Mouse (Mus musculus) lung, postnatal 0 days (tissue): ENCODE results near the gene Itk. TPM values are rescaled to one million over a fixed set of nuclear protein-coding genes. Genes with fewer than 3 reads are reported as not detected.

ENCODE experiments used
- ATAC-seq: fragments of 200-750 bp; cut with Nextera tagmentation; 2 replicates; pipeline ENCODE4 v1.8.0; 2017; ENCODE audit warnings: moderate library complexity
- DNase-seq: peaks from one replicate; pipeline ENCODE4 v3.0.0-alpha.2; 2016; ENCODE audit warnings: low spot score
- H3K27ac ChIP-seq: fragments of 300-500 bp; sonication (generic); 2 replicates; pipeline ENCODE4 v1.5.1; 2014; ENCODE audit warnings: antibody characterized with exemption, mild to moderate bottlenecking, low read length, mixed read lengths
- H3K27me3 ChIP-seq: fragments of 300-500 bp; sonication (generic); replicated peaks from 2 replicates; pipeline ENCODE4 v1.6.1; 2014; ENCODE audit warnings: low read length, mixed read lengths; ENCODE audit not compliant: insufficient read depth
- H3K36me3 ChIP-seq: fragments of 300-500 bp; sonication (generic); 2 replicates; pipeline ENCODE4 v1.6.1; 2014; ENCODE audit warnings: low read length, mixed read lengths; ENCODE audit not compliant: insufficient read depth
- H3K4me1 ChIP-seq: fragments of 300-500 bp; sonication (generic); 2 replicates; pipeline ENCODE4 v1.6.1; 2014; ENCODE audit warnings: antibody characterized with exemption, low read depth, low read length, mixed read lengths; ENCODE audit not compliant: insufficient read depth
- H3K4me2 ChIP-seq: fragments of 300-500 bp; sonication (generic); replicated peaks from 2 replicates; pipeline ENCODE4 v1.6.1; 2014; ENCODE audit warnings: low read depth, mild to moderate bottlenecking, low read length, moderate library complexity, mixed read lengths
- H3K4me3 ChIP-seq: fragments of 300-500 bp; sonication (generic); 2 replicates; pipeline ENCODE4 v1.5.1; 2014; ENCODE audit warnings: low read depth, low read length
- H3K9ac ChIP-seq: fragments of 300-500 bp; sonication (generic); replicated peaks from 2 replicates; pipeline ENCODE4 v1.6.1; 2014; ENCODE audit warnings: low read depth, mild to moderate bottlenecking
- H3K9me3 ChIP-seq: fragments of 300-500 bp; sonication (generic); 2 replicates; pipeline ENCODE4 v1.6.1; 2016; ENCODE audit warnings: low read length, mixed read lengths
- CTCF ChIP-seq: IDR thresholded peaks from 2 replicates; pipeline ENCODE4 v1.5.1; 2016; ENCODE audit warnings: antibody characterized with exemption, mild to moderate bottlenecking
- EP300 ChIP-seq: IDR thresholded peaks from 2 replicates; pipeline ENCODE4 v1.6.1; 2016; ENCODE audit warnings: antibody characterized with exemption, mild to moderate bottlenecking, control low read depth
- WGBS: fragments of 180-500 bp; shearing (Covaris S2); extraction: QIAGEN DNeasy Blood & Tissue Kit; methylation state at CpG from one replicate; pipeline ENCODE4 v1.1.7; 2014; 5-methylcytosine and 5-hydroxymethylcytosine counted together
- polyA plus RNA-seq: library from polyadenylated mRNA; unstranded; fragments of >200 nt; fragmentation: Nextera tagmentation; extraction: Ambion mirVana; gene quantifications from 2 replicates; pipeline ENCODE4 v1.2.1, GENCODE M21; 2015

Gene Itk
- polyA plus RNA-seq, 1 experiment from 2014 or later = 0.13 TPM

DNA sequence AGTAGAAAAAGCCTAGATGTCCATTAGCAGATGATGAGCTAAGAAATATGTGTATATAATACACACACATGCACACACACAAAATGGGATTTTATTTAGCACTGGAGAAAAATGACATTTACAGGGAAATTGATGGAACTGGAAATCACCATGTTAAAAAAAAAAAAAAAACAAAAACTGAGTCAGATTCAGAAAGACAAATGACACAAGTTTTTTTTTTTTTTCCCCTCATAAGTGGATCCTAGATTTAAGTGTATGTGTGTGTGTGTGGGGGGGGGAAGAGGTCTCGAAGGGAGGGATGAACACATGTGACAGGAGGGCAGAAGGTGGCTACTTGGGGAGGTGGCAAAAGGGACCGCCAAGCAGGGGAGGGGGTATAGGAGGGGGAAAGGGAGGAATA, 5.8 kb upstream of the Itk start:
- Histone ChIP-seq H3K4me3 (no peak overlapping the region), H3K4me2 (no peak overlapping the region), H3K4me1 (no peaks in the 10 kb centered on the region), H3K36me3 (no peaks in the 10 kb centered on the region), H3K27me3 (no peaks in the 10 kb centered on the region), H3K27ac (no peak overlapping the region), H3K9ac (no peak overlapping the region), H3K9me3 (no peaks in the 10 kb centered on the region)
- ATAC-seq = no peak
- DNase-seq = no peak
- WGBS = 71% methylated on average over 2 of the region's 2 CpGs
- TF ChIP-seq CTCF (no peak), EP300 (no peak)

GRCm38 (mm10) chr11:46393413-46393812, 4.1 kb upstream of the Itk start:
- Histone ChIP-seq H3K36me3 (no peaks in the 10 kb centered on the region), H3K27ac (no peak overlapping the region), H3K27me3 (no peaks in the 10 kb centered on the region), H3K4me3 (no peak overlapping the region), H3K4me1 (no peaks in the 10 kb centered on the region), H3K4me2 (no peak overlapping the region), H3K9ac (no peak overlapping the region), H3K9me3 (no peaks in the 10 kb centered on the region)
- 66% methylated on average over 4 of the region's 4 CpGs for WGBS
- TF ChIP-seq CTCF (no peak), EP300 (no peak)
- ATAC-seq (no peak), DNase-seq (no peak)

DNA sequence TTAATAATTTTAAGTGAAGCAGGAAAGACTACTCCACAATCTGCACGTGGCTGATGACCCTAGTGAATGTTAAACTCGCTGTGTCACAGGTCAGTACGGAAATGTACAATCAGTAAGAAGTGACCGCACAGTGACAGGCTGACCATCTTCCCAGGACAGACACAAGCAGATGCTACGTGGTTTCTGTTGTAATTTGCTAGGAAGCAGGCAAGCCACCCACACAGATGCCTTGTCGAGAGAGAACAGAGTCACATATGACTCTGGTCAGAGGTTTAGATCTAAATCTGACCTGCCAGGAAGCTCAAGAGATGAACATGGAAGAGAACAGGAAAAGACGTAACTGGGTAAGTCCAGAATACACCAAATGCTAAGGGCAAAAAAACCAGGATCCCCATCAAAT, 3.6 kb upstream of the Itk start:
- no peaks in the 10 kb centered on the region for H3K4me1 ChIP-seq
- ATAC-seq = no peak
- WGBS = 67% methylated on average over 7 of the region's 7 CpGs
- H3K27me3 ChIP-seq = no peaks in the 10 kb centered on the region
- no peak overlapping the region for H3K27ac ChIP-seq
- no peaks in the 10 kb centered on the region for H3K36me3 ChIP-seq
- no peak overlapping the region for H3K4me2 ChIP-seq
- no peak for DNase-seq
- H3K4me3 ChIP-seq = no peak overlapping the region
- H3K9me3 ChIP-seq = no peaks in the 10 kb centered on the region
- H3K9ac ChIP-seq = no peak overlapping the region
- TF ChIP-seq EP300 (no peak), CTCF (no peak)

DNA sequence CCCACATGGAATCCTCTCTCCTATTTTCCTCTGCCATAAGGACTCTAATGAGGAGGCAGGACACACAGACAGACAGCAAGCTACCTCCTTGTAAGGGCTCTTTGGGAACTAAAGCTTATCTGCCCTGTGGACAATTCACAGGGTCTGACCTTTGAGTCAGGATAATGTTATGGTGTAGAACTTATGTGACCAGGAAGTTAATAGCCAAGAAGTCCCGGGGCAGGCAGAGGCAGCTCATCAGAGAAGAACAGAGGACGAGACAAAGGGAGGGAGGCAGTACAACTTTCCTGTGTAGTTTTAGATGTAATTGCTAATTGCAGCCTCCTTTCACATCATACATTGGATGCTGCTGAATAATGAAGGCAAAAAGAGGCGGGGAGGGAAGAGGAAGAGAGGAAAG, 1.3 kb upstream of the Itk start:
- TF ChIP-seq EP300 = no peak
- TF ChIP-seq CTCF = no peak
- no peaks in the 10 kb centered on the region for H3K9me3 ChIP-seq
- H3K9ac ChIP-seq = no peak overlapping the region
- 55% methylated on average over 3 of the region's 3 CpGs for WGBS
- no peak overlapping the region for H3K4me3 ChIP-seq
- DNase-seq (no peak), ATAC-seq (no peak)
- H3K36me3 ChIP-seq = no peaks in the 10 kb centered on the region
- H3K4me1 ChIP-seq = no peaks in the 10 kb centered on the region
- H3K27me3 ChIP-seq = no peaks in the 10 kb centered on the region
- no peak overlapping the region for H3K27ac ChIP-seq
- H3K4me2 ChIP-seq = no peak overlapping the region

DNA sequence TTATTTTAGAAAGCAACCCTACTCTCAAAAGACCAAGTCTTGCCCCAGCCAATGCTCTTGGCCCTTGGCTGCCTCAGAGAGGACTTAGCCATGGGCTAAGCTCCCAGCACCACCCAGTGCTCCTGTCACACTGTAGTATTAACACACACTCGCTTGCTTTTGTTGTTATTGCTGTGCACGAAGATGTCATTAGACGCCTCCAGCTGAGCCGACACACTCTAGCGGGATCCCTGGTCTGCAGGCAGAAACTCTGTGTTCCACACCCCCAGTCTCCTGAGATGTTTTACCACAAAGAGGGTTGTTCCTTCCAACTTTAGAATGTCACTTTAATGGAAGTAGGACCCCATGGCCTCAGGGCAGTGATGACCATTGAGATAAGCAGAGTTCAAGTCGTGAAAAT, 877 bp downstream of the Itk start:
- H3K27me3 ChIP-seq = no peaks in the 10 kb centered on the region
- 43% methylated on average over 6 of the region's 6 CpGs for WGBS
- H3K9ac ChIP-seq = no peak overlapping the region
- H3K36me3 ChIP-seq = no peaks in the 10 kb centered on the region
- no peak overlapping the region for H3K4me3 ChIP-seq
- no peak for ATAC-seq
- H3K9me3 ChIP-seq = no peaks in the 10 kb centered on the region
- no peak overlapping the region for H3K4me2 ChIP-seq
- no peak overlapping the region for H3K27ac ChIP-seq
- DNase-seq = no peak
- H3K4me1 ChIP-seq = no peaks in the 10 kb centered on the region
- TF ChIP-seq EP300 = no peak
- TF ChIP-seq CTCF = no peak

- H3K27ac ChIP-seq = no peak overlapping the region
- H3K27me3 ChIP-seq = no peaks in the 10 kb centered on the region
- no peak overlapping the region for H3K4me2 ChIP-seq
- no peak for ATAC-seq
- no peak overlapping the region for H3K4me3 ChIP-seq
- no peaks in the 10 kb centered on the region for H3K9me3 ChIP-seq
- DNase-seq = no peak
- H3K4me1 ChIP-seq = no peaks in the 10 kb centered on the region
- no peak overlapping the region for H3K9ac ChIP-seq
- no peaks in the 10 kb centered on the region for H3K36me3 ChIP-seq
- no peak for TF ChIP-seq EP300
- no peak for TF ChIP-seq CTCF
- 85% methylated on average over 8 of the region's 8 CpGs for WGBS
Observed at GRCm38 (mm10) chr11:46387061-46387460, 2.3 kb downstream of the Itk start.

DNA sequence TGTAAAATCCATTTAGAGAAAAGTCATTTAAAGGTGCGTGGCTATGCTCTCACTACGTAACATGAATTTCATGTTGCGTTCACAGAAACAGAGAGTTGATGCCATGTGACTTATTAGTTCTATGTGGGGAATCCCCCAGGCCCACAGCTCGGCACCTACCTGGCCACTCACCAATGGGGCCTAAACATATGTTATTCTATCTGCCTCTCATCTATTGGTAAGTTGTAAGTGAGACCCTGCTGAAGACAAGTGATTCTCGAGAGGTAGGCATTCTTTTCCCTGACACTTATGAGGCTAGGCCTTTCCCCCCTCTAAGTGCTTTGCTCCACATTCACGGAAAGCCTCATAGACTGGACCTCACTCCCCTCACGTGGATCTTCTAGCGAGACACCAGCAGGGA, 2.8 kb downstream of the Itk start:
- no peak overlapping the region for H3K27ac ChIP-seq
- TF ChIP-seq EP300 = no peak
- TF ChIP-seq CTCF = no peak
- no peaks in the 10 kb centered on the region for H3K9me3 ChIP-seq
- no peak overlapping the region for H3K4me3 ChIP-seq
- 73% methylated on average over 8 of the region's 8 CpGs for WGBS
- no peaks in the 10 kb centered on the region for H3K27me3 ChIP-seq
- H3K4me1 ChIP-seq = no peaks in the 10 kb centered on the region
- H3K36me3 ChIP-seq = no peaks in the 10 kb centered on the region
- no peak overlapping the region for H3K9ac ChIP-seq
- no peak overlapping the region for H3K4me2 ChIP-seq
- no peak for DNase-seq
- no peak for ATAC-seq
